Mouse (Mus musculus): ENCODE results near the gene Prr19. TPM values are rescaled to one million over a fixed set of nuclear protein-coding genes. Genes with fewer than 3 reads are reported as not detected.

The Prr19 gene
- polyA plus RNA-seq, 1 experiment from 2014 or later, result 0.56 TPM

GRCm38 (mm10) chr7:25303003-25303684 lies 1.9 kb downstream of the Prr19 start:
- no peak overlapping the region for H3K9ac ChIP-seq (ENCODE audit: low read depth, low read length)
- H3K4me2 ChIP-seq (ENCODE audit: low read depth, low read length), result no peak overlapping the region
- H3K4me3 ChIP-seq (ENCODE audit: low read length), result no peak overlapping the region
- H3K9me3 ChIP-seq (ENCODE audit: control insufficient read depth, low read length), result no peaks in the 10 kb centered on the region
- no peak for ATAC-seq
- peaks cover 11% of the 10 kb centered on the region for H3K4me1 ChIP-seq (ENCODE audit: control insufficient read depth, insufficient read depth, low read length)
- H3K27me3 ChIP-seq (replicated peaks; ENCODE audit: control insufficient read depth, insufficient read depth, low read length), result peaks cover 14% of the 10 kb centered on the region
- no peaks in the 10 kb centered on the region for H3K36me3 ChIP-seq (ENCODE audit: control insufficient read depth, insufficient read depth, low read length)
- no peak overlapping the region for H3K27ac ChIP-seq (ENCODE audit: low read length)
- 64% methylated on average over 9 of the region's 9 CpGs for WGBS

- WGBS, result 71% methylated on average over 3 of the region's 3 CpGs
- H3K36me3 ChIP-seq (ENCODE audit: control insufficient read depth, insufficient read depth, low read length), result no peaks in the 10 kb centered on the region
Measured at GRCm38 (mm10) chr7:25303685-25304006, 2.4 kb downstream of the Prr19 start.

GRCm38 (mm10) chr7:25305481-25305880 lies 4.3 kb downstream of the Prr19 start:
- Histone ChIP-seq H3K27me3 (replicated peaks; ENCODE audit: control insufficient read depth, insufficient read depth, low read length) (peaks cover 18% of the 10 kb centered on the region), H3K9ac (ENCODE audit: low read depth, low read length) (peak overlapping the region; percentile 55; the same call in 1 of the 2 replicates), H3K9me3 (ENCODE audit: control insufficient read depth, low read length) (no peaks in the 10 kb centered on the region), H3K36me3 (ENCODE audit: control insufficient read depth, insufficient read depth, low read length) (no peaks in the 10 kb centered on the region), H3K4me3 (ENCODE audit: low read length) (peak overlapping the region; percentile 58), H3K27ac (ENCODE audit: low read length) (no peak overlapping the region), H3K4me2 (ENCODE audit: low read depth, low read length) (peak overlapping the region; percentile 98), H3K4me1 (ENCODE audit: control insufficient read depth, insufficient read depth, low read length) (peaks cover 9% of the 10 kb centered on the region)
- WGBS, result 0% methylated on average over 2 of the region's 2 CpGs
- no peak for ATAC-seq

More at GRCm38 (mm10) chr7:25303685-25304006, 2.4 kb downstream of the Prr19 start:
- ATAC-seq, result no peak
- H3K27ac ChIP-seq (ENCODE audit: low read length), result no peak overlapping the region
- H3K4me3 ChIP-seq (ENCODE audit: low read length), result no peak overlapping the region
- peaks cover 9% of the 10 kb centered on the region for H3K4me1 ChIP-seq (ENCODE audit: control insufficient read depth, insufficient read depth, low read length)
- no peaks in the 10 kb centered on the region for H3K9me3 ChIP-seq (ENCODE audit: control insufficient read depth, low read length)
- H3K27me3 ChIP-seq (replicated peaks; ENCODE audit: control insufficient read depth, insufficient read depth, low read length), result peaks cover 16% of the 10 kb centered on the region
- H3K9ac ChIP-seq (ENCODE audit: low read depth, low read length), result no peak overlapping the region
- no peak overlapping the region for H3K4me2 ChIP-seq (ENCODE audit: low read depth, low read length)

DNA sequence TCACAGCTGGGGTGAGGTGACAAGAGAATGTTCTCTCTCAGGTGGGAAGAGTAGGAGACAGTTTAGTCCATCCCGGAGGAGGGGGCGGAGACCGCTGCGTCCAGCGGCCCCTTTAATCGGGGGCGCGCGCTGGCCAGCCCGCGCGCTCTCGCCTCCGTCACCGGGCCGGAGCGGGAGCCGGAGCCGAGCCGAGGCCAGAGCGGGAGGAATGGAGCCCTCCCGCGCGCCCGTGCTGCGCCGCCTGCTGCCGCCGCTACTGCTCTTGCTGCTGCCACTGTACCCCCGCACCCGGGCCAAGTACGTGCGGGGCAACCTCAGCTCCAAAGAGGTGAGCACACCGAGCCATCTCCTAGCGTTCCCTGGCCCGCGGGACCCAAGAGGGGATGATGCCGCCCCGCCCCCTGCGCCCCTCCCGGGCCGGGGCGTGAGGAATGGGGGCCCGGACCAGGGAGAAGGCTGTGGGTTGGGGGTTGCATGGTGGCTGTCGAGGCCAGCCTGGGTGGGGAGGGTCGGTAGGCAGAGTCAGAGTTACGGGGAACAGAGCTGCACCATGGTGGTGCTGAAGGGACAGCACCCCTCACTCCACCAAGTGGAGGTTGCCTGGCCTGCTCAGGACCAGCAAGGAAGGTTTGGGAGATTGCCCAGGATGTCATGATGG lies 4.9 kb downstream of the Prr19 start, which contains the start of gene Tmem145:
Tmem145 (plus strand) TSS at position 151 of the 658 bp plus-strand sequence.
- Histone ChIP-seq H3K27me3 (replicated peaks; ENCODE audit: control insufficient read depth, insufficient read depth, low read length) (peaks cover 20% of the 10 kb centered on the region), H3K9ac (ENCODE audit: low read depth, low read length) (peak within 1 kb of the TSS; percentile 55), H3K4me1 (ENCODE audit: control insufficient read depth, insufficient read depth, low read length) (peaks cover 9% of the 10 kb centered on the region), H3K36me3 (ENCODE audit: control insufficient read depth, insufficient read depth, low read length) (no peaks in the 10 kb centered on the region), H3K4me2 (ENCODE audit: low read depth, low read length) (peak within 1 kb of the TSS; percentile 98), H3K9me3 (ENCODE audit: control insufficient read depth, low read length) (no peaks in the 10 kb centered on the region), H3K27ac (ENCODE audit: low read length) (no peak within 1 kb of the TSS), H3K4me3 (ENCODE audit: low read length) (peak within 1 kb of the TSS; percentile 58)
- under 1% methylated on average over 47 of the region's 47 CpGs for WGBS
- peak; percentile 84 for ATAC-seq

- no peak overlapping the region for H3K27ac ChIP-seq (ENCODE audit: low read length)
- peaks cover 9% of the 10 kb centered on the region for H3K4me1 ChIP-seq (ENCODE audit: control insufficient read depth, insufficient read depth, low read length)
- H3K4me2 ChIP-seq (ENCODE audit: low read depth, low read length), result no peak overlapping the region
- no peaks in the 10 kb centered on the region for H3K9me3 ChIP-seq (ENCODE audit: control insufficient read depth, low read length)
- H3K27me3 ChIP-seq (replicated peaks; ENCODE audit: control insufficient read depth, insufficient read depth, low read length), result peaks cover 23% of the 10 kb centered on the region
- ATAC-seq, result no peak
- H3K9ac ChIP-seq (ENCODE audit: low read depth, low read length), result no peak overlapping the region
- H3K36me3 ChIP-seq (ENCODE audit: control insufficient read depth, insufficient read depth, low read length), result no peaks in the 10 kb centered on the region
- 33% methylated on average over 2 of the region's 2 CpGs for WGBS
- no peak overlapping the region for H3K4me3 ChIP-seq (ENCODE audit: low read length)
Measured at GRCm38 (mm10) chr7:25306614-25306996, 5.4 kb downstream of the Prr19 start.

DNA sequence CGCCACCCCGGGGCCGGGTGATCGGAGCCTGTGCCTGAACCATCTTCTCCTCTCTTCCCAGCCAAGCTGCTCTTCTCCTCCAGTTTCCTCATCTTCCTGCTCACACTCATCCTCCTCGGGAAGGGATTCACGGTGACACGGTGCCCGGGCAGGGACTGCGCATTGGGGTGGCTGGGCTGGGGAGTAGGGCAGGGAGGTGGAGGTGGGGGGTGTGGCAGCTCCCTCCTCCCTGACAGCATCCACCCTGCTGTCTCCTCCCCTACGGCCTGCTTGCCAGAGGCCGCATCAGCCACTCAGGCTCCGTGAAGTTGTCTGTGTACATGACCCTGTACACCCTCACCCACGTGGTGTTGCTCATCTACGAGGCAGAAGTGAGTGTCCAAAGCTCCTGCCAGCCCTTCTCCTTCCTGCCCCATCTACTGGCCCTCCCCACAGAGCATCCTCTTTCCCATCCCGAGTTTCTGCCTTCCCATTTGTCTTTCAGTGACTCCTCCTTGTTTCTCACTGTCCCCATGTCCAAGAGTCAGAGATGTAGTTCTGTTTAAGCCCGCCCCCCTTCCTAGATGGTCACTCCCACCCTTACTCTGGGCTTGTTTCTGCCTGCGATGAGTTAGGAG lies 7.6 kb downstream of the Prr19 start:
- no peak for ATAC-seq
- Histone ChIP-seq H3K36me3 (ENCODE audit: control insufficient read depth, insufficient read depth, low read length) (no peaks in the 10 kb centered on the region), H3K27me3 (replicated peaks; ENCODE audit: control insufficient read depth, insufficient read depth, low read length) (peaks cover 37% of the 10 kb centered on the region), H3K27ac (ENCODE audit: low read length) (no peak overlapping the region), H3K9ac (ENCODE audit: low read depth, low read length) (no peak overlapping the region), H3K9me3 (ENCODE audit: control insufficient read depth, low read length) (no peaks in the 10 kb centered on the region), H3K4me2 (ENCODE audit: low read depth, low read length) (no peak overlapping the region), H3K4me3 (ENCODE audit: low read length) (no peak overlapping the region), H3K4me1 (ENCODE audit: control insufficient read depth, insufficient read depth, low read length) (peaks cover 9% of the 10 kb centered on the region)
- 57% methylated on average over 17 of the region's 17 CpGs for WGBS

- Histone ChIP-seq H3K27ac (ENCODE audit: low read length) (no peak overlapping the region), H3K9ac (ENCODE audit: low read depth, low read length) (no peak overlapping the region), H3K4me3 (ENCODE audit: low read length) (no peak overlapping the region), H3K27me3 (replicated peaks; ENCODE audit: control insufficient read depth, insufficient read depth, low read length) (peaks cover 41% of the 10 kb centered on the region), H3K4me1 (ENCODE audit: control insufficient read depth, insufficient read depth, low read length) (peaks cover 9% of the 10 kb centered on the region), H3K9me3 (ENCODE audit: control insufficient read depth, low read length) (no peaks in the 10 kb centered on the region), H3K36me3 (ENCODE audit: control insufficient read depth, insufficient read depth, low read length) (no peaks in the 10 kb centered on the region), H3K4me2 (ENCODE audit: low read depth, low read length) (no peak overlapping the region)
- WGBS, result 92% methylated on average over 9 of the region's 9 CpGs
- ATAC-seq, result no peak
Measured at GRCm38 (mm10) chr7:25309425-25309824, 8.2 kb downstream of the Prr19 start.

- Histone ChIP-seq H3K4me2 (ENCODE audit: low read depth, low read length) (no peak overlapping the region), H3K9ac (ENCODE audit: low read depth, low read length) (no peak overlapping the region), H3K36me3 (ENCODE audit: control insufficient read depth, insufficient read depth, low read length) (no peaks in the 10 kb centered on the region), H3K4me1 (ENCODE audit: control insufficient read depth, insufficient read depth, low read length) (peaks cover 16% of the 10 kb centered on the region), H3K9me3 (ENCODE audit: control insufficient read depth, low read length) (no peaks in the 10 kb centered on the region), H3K27me3 (replicated peaks; ENCODE audit: control insufficient read depth, insufficient read depth, low read length) (peaks cover 53% of the 10 kb centered on the region), H3K27ac (ENCODE audit: low read length) (no peak overlapping the region), H3K4me3 (ENCODE audit: low read length) (no peak overlapping the region)
- 74% methylated on average over 11 of the region's 11 CpGs for WGBS
- ATAC-seq, result no peak
Measured at GRCm38 (mm10) chr7:25311193-25311592, 10.0 kb downstream of the Prr19 start.

GRCm38 (mm10) chr7:25313325-25313724 lies 12.1 kb downstream of the Prr19 start:
- H3K27me3 ChIP-seq (replicated peaks; ENCODE audit: control insufficient read depth, insufficient read depth, low read length), result peaks cover 44% of the 10 kb centered on the region
- no peak overlapping the region for H3K27ac ChIP-seq (ENCODE audit: low read length)
- no peaks in the 10 kb centered on the region for H3K36me3 ChIP-seq (ENCODE audit: control insufficient read depth, insufficient read depth, low read length)
- H3K4me3 ChIP-seq (ENCODE audit: low read length), result no peak overlapping the region
- 48% methylated on average over 7 of the region's 7 CpGs for WGBS
- no peak overlapping the region for H3K4me2 ChIP-seq (ENCODE audit: low read depth, low read length)
- H3K9me3 ChIP-seq (ENCODE audit: control insufficient read depth, low read length), result no peaks in the 10 kb centered on the region
- no peak overlapping the region for H3K9ac ChIP-seq (ENCODE audit: low read depth, low read length)
- H3K4me1 ChIP-seq (ENCODE audit: control insufficient read depth, insufficient read depth, low read length), result peaks cover 22% of the 10 kb centered on the region
- ATAC-seq, result no peak

Data from intestine, embryonic 16.5 days (tissue).